Mouse (Mus musculus) brain, embryonic 14.5 days (tissue): ENCODE results near the gene Dynll2.

ENCODE experiments used
- CTCF ChIP-seq: fragments of 200-500 bp; IDR thresholded peaks from 2 replicates; pipeline ENCODE4 v1.5.1; 2012; ENCODE audit warnings: inconsistent platforms, mild to moderate bottlenecking, moderate library complexity, borderline replicate concordance; ENCODE audit not compliant: insufficient read depth, insufficient read length; ENCODE audit errors: extremely low read depth
- POLR2A ChIP-seq: fragments of 200-500 bp; IDR thresholded peaks from 2 replicates; pipeline ENCODE4 v1.6.1; 2012; ENCODE audit warnings: mild to moderate bottlenecking, inconsistent platforms, borderline replicate concordance; ENCODE audit not compliant: poor library complexity, insufficient read depth, insufficient read length, severe bottlenecking; ENCODE audit errors: extremely low read depth

DNA sequence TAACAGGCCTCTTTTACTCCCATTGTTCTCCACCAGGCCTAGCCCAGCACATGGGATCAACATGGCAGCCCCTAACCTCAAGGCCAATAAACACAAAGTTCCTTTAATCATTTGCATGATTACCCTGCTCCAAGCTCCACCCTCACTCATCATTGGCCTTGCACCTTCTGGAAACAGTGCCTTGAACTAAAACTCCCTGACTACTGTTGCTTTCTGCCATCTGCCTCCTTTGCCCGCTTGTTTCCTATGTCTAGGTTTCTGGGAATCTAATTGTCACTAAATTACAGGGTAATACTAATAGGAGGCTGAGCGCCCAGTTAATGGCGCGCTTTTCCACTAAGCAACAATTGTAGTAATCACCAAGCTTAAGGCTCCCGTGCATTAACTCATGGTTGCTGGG, 44.4 kb upstream of the Dynll2 start:
- TF ChIP-seq CTCF (no peak), POLR2A (no peak)
